Mouse (Mus musculus) liver, embryonic 11.5 days (tissue): ENCODE results near the gene Ldhd. TPM values are rescaled to one million over a fixed set of nuclear protein-coding genes. Genes with fewer than 3 reads are reported as not detected.
A peak's percentile ranks its signal among the peaks of the same experiment; 100 is the strongest.

Experiments used
- ATAC-seq: fragments of 200-750 bp; cut with Nextera tagmentation; replicated peaks from 2 replicates; pipeline ENCODE4 v1.8.0; 2017; ENCODE audit warnings: moderate number of reproducible peaks, mild to moderate bottlenecking, moderate TSS enrichment, moderate library complexity; ENCODE audit not compliant: low FRiP score
- DNase-seq: peaks from one replicate; pipeline ENCODE4 v3.0.0-alpha.2; 2017; ENCODE audit warnings: low spot score
- H3K27ac ChIP-seq: fragments of 300-500 bp; sonication (generic); 2 replicates; pipeline ENCODE4 v1.5.1; 2014; ENCODE audit warnings: mild to moderate bottlenecking, low read depth, low read length, control low read depth
- H3K27me3 ChIP-seq: fragments of 300-500 bp; sonication (generic); replicated peaks from 2 replicates; pipeline ENCODE4 v1.6.1; 2014; ENCODE audit warnings: low read length, mixed read lengths; ENCODE audit not compliant: control insufficient read depth, insufficient read depth
- H3K36me3 ChIP-seq: fragments of 300-500 bp; sonication (generic); 2 replicates; pipeline ENCODE4 v1.6.1; 2014; ENCODE audit warnings: mild to moderate bottlenecking, low read length, moderate library complexity, mixed read lengths; ENCODE audit not compliant: control insufficient read depth, insufficient read depth
- H3K4me1 ChIP-seq: fragments of 300-500 bp; sonication (generic); replicated peaks from 2 replicates; pipeline ENCODE4 v1.6.1; 2014; ENCODE audit warnings: low read length, mixed read lengths; ENCODE audit not compliant: control insufficient read depth, insufficient read depth
- H3K4me2 ChIP-seq: fragments of 300-500 bp; sonication (generic); 2 replicates; pipeline ENCODE4 v1.6.1; 2014; ENCODE audit warnings: mild to moderate bottlenecking, control low read depth, moderate library complexity
- H3K4me3 ChIP-seq: fragments of 300-500 bp; sonication (generic); 2 replicates; pipeline ENCODE4 v1.5.1; 2014; ENCODE audit warnings: low read depth, low read length, control low read depth
- H3K9ac ChIP-seq: fragments of 300-500 bp; sonication (generic); 2 replicates; pipeline ENCODE4 v1.6.1; 2014; ENCODE audit warnings: low read depth, low read length, control low read depth
- H3K9me3 ChIP-seq: fragments of 300-500 bp; sonication (generic); 2 replicates; pipeline ENCODE4 v1.6.1; 2016; ENCODE audit warnings: low read length, inconsistent platforms, mixed read lengths; ENCODE audit not compliant: control insufficient read depth
- WGBS: fragments of 180-500 bp; shearing (Covaris S2); extraction: QIAGEN DNeasy Blood & Tissue Kit; methylation state at CpG from one replicate; pipeline ENCODE4 v1.1.7; 2014; 5-methylcytosine and 5-hydroxymethylcytosine counted together
- polyA plus RNA-seq: library from polyadenylated mRNA; unstranded; fragments of >200 nt; fragmentation: Nextera tagmentation; extraction: Ambion mirVana; gene quantifications from 2 replicates; pipeline ENCODE4 v1.2.1, GENCODE M21; 2014

Gene Ldhd
- polyA plus RNA-seq, 1 experiment from 2014 or later, result 0.16 TPM

DNA sequence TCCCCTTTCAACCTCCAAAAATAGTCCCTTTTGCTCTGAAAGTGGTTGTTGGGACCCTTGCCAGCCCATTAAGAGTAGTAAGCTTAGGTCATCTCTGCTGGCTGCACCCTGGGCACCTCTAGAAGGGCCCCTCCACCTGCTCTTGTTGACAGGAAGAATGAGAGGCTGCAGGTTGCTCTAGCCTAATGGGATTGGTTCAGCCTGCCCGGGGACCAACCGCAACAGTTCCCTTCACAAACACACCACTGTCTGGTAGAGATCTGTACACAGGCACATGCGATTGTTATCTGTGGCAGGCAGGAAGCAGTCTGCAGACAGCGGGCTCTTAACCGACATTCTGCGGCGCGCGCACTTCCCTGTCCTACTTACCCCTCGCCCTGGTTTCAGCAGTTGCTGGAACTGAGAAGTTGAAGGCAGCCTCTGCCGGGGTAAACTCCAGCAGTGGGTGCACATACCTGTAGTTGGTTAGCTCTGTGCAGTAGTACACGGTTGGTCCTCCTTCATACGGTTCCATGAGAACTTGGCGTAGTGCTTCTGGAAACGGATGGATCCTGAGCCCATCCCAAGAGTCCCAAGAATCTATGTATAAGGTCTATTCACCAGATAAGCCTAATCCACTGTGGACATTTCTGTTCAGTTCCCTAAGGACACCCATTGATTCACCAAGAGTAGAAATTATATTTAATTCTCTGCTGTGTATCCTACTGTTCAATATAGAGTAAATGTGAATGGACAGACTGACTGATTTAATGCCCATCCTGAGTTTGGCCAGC lies 34.3 kb downstream of the Ldhd start:
- ATAC-seq, result peak; percentile 94
- 35% methylated on average over 15 of the region's 15 CpGs for WGBS
- Histone ChIP-seq H3K4me1 (peaks cover 61% of the 10 kb centered on the region), H3K36me3 (no peaks in the 10 kb centered on the region), H3K9ac (peak overlapping the region; percentile 38; the same call in 1 of the 2 replicates), H3K27ac (peak overlapping the region; percentile 76), H3K4me3 (peak overlapping the region; percentile 30), H3K4me2 (peak overlapping the region; percentile 67), H3K27me3 (no peaks in the 10 kb centered on the region), H3K9me3 (no peaks in the 10 kb centered on the region)
- peak; percentile 57 for DNase-seq

DNA sequence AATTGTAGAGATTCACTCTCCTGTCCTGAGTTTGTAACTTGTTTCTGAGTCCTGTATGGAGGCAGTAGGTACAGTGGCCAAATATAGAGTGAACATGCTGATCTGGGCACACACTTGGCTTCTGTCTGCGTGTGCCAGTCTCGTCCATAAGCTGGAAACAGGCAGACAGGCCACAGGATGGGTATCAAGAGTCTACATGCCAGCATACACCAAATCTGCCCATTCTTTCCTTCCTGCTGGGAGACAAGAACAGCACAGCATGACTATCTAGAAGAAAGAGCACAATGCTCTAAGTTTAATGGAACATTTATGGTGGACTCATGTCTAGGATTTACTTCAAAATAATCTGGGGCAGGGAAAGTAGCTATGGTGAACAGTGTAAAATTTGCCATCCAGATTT lies 35.2 kb downstream of the Ldhd start:
- ATAC-seq, result no peak
- H3K4me2 ChIP-seq, result peak overlapping the region; percentile 67
- no peaks in the 10 kb centered on the region for H3K36me3 ChIP-seq
- no peak overlapping the region for H3K4me3 ChIP-seq
- H3K9ac ChIP-seq, result no peak overlapping the region
- no peaks in the 10 kb centered on the region for H3K27me3 ChIP-seq
- no peak for DNase-seq
- H3K27ac ChIP-seq, result peak overlapping the region; percentile 46; the same call in 1 of the 2 replicates
- peaks cover 61% of the 10 kb centered on the region for H3K4me1 ChIP-seq
- 80% methylated on average over 2 of the region's 2 CpGs for WGBS
- no peaks in the 10 kb centered on the region for H3K9me3 ChIP-seq

DNA sequence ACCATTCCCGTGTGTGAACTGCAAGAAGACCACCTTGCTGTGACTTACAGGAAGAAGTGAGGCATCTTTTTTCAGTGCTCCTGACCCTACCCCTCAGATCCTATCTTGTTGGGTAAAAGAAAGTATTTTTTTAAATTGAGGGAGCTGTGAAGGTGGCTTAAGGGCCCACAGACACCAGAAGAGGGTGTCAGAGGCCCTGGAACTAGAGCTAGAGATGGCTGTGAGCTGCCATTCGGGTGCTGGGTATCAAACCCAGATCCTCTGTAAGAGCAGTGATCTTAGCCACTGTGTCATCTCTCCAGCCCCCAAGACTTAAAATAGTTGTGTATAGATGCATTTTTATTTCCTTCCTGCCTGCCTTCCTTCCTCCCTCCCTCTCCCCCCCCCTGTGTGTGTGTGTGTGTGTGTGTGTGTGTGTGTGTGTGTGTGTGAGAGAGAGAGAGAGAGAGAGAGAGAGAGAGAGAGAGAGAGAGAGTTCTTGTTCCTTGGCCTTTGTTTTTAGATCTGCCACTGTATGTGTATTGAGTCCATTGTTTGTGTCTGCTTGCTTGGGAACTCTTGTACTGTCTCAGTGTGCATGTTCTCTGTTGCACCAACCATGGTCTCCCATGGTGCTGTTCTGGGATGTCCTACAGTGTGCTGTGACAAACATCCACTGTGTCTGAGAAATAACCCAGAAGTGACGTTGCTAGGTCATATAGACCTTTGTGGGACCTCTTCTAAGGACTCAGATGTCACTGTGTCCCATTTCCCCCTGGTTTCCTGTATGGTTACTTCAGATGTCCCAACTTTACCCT lies 35.9 kb downstream of the Ldhd start:
- no peak overlapping the region for H3K4me3 ChIP-seq
- H3K27me3 ChIP-seq, result no peaks in the 10 kb centered on the region
- no peak for DNase-seq
- no peak overlapping the region for H3K9ac ChIP-seq
- no peak for ATAC-seq
- H3K27ac ChIP-seq, result no peak overlapping the region
- no peak overlapping the region for H3K4me2 ChIP-seq
- 60% methylated on average over 3 of the region's 3 CpGs for WGBS
- peaks cover 57% of the 10 kb centered on the region for H3K4me1 ChIP-seq
- no peaks in the 10 kb centered on the region for H3K9me3 ChIP-seq
- no peaks in the 10 kb centered on the region for H3K36me3 ChIP-seq

GRCm38 (mm10) chr8:111592390-111592910 lies 37.7 kb downstream of the Ldhd start:
- Histone ChIP-seq H3K9me3 (no peaks in the 10 kb centered on the region), H3K9ac (no peak overlapping the region), H3K4me3 (no peak overlapping the region), H3K27ac (no peak overlapping the region), H3K4me1 (peaks cover 62% of the 10 kb centered on the region), H3K36me3 (no peaks in the 10 kb centered on the region), H3K27me3 (no peaks in the 10 kb centered on the region), H3K4me2 (no peak overlapping the region)
- WGBS, result 78% methylated on average over 7 of the region's 7 CpGs
- DNase-seq, result no peak
- no peak for ATAC-seq

GRCm38 (mm10) chr8:111591176-111591575 lies 39.0 kb downstream of the Ldhd start:
- H3K36me3 ChIP-seq, result no peaks in the 10 kb centered on the region
- peaks cover 54% of the 10 kb centered on the region for H3K4me1 ChIP-seq
- H3K9ac ChIP-seq, result no peak overlapping the region
- DNase-seq (no peak), ATAC-seq (no peak)
- no peaks in the 10 kb centered on the region for H3K9me3 ChIP-seq
- H3K4me2 ChIP-seq, result no peak overlapping the region
- H3K27ac ChIP-seq, result no peak overlapping the region
- no peaks in the 10 kb centered on the region for H3K27me3 ChIP-seq
- H3K4me3 ChIP-seq, result no peak overlapping the region

DNA sequence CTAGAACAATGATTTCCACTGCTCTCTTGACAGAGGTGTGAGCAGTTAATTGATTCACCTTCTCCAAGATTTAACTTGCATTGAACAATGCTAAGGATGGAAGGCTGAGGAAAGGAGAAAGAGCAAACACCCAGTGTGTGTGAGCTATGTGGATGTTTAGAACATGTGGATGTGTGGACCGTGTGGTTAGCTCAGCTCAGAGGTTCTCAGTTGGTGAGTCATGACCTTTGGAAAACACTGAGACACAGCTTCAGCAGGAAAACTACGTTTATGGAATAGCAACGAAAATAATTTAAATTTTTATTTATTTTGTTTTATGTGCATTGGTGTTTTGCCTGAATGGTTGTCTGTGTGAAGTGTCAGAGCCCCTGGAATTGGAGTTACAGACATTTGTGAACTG lies 40.0 kb downstream of the Ldhd start:
- no peak for DNase-seq
- Histone ChIP-seq H3K4me3 (no peak overlapping the region), H3K4me1 (peaks cover 47% of the 10 kb centered on the region), H3K36me3 (no peaks in the 10 kb centered on the region), H3K9me3 (no peaks in the 10 kb centered on the region), H3K4me2 (no peak overlapping the region), H3K9ac (no peak overlapping the region), H3K27me3 (no peaks in the 10 kb centered on the region), H3K27ac (no peak overlapping the region)
- no peak for ATAC-seq
- WGBS, result 68% methylated on average over 3 of the region's 3 CpGs

DNA sequence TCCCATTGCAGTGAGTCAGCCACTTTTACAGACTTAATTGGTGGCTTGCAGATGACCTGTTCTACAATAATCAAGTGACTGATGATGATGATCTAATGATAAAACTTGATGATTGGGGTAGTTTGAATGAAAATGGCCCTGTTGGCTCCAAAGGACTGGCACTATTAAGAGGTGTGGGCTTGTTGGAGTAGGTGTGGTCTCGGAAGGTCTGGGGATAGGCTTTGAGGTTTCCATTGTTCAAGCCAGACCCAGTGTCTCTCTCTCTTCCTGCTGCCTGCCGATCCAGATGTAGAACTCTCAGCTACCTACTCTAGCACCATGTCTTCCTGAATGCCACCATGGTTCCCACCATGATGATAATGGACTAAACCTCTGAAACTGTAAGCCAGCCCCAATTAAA lies 41.8 kb downstream of the Ldhd start:
- ATAC-seq (no peak), DNase-seq (no peak)
- H3K9ac ChIP-seq, result no peak overlapping the region
- WGBS, result 83% methylated on average over 2 of the region's 2 CpGs
- H3K36me3 ChIP-seq, result no peaks in the 10 kb centered on the region
- H3K4me3 ChIP-seq, result no peak overlapping the region
- no peak overlapping the region for H3K27ac ChIP-seq
- no peaks in the 10 kb centered on the region for H3K27me3 ChIP-seq
- peaks cover 33% of the 10 kb centered on the region for H3K4me1 ChIP-seq
- no peak overlapping the region for H3K4me2 ChIP-seq
- H3K9me3 ChIP-seq, result no peaks in the 10 kb centered on the region

- no peak overlapping the region for H3K9ac ChIP-seq
- H3K4me1 ChIP-seq, result peaks cover 26% of the 10 kb centered on the region
- H3K4me2 ChIP-seq, result 0 out of 2 replicates have a peak overlapping the region, but pooled peaks have one; percentile 16
- H3K9me3 ChIP-seq, result no peaks in the 10 kb centered on the region
- H3K27me3 ChIP-seq, result no peaks in the 10 kb centered on the region
- ATAC-seq, result peak; percentile 83
- H3K4me3 ChIP-seq, result no peak overlapping the region
- DNase-seq, result no peak
- 41% methylated on average over 1 of the region's 1 CpGs for WGBS
- no peaks in the 10 kb centered on the region for H3K36me3 ChIP-seq
- H3K27ac ChIP-seq, result peak overlapping the region; percentile 41; the same call in 1 of the 2 replicates
Observed at GRCm38 (mm10) chr8:111587545-111588094, 42.6 kb downstream of the Ldhd start.
